ENCODE assay signal across 24 mouse cellular contexts in the genomic region with DNA sequence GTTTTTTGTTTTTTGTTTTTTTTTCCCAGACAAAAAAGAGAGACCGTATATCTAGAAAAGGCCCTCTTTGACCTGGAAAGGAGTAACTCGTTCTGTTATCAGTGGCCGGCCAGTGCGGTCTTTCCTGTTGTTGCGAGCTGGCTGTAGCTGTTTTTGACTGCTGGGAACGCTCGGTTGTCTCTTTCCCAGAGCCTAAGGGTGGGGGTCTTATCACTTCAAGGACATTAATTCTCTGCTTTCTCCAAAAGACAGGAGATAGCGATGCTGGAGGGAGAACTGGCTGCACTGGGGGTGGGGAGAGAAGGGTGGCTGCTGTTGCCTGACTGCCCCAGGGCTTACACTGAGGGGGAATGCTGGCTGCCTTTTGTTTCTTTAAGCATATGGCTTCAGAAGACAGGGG. TPM values are rescaled to one million over a fixed set of nuclear protein-coding genes. Genes with fewer than 3 reads are reported as not detected.
DNase-seq lines count a peak whose midpoint lies in the region; ATAC-seq and TF ChIP-seq lines count a peak whose summit lies in the region.
"Had no signal": no experiment of that assay in that cellular context is flagged by ENCODE, and none has a peak within 500 bp of the region (broad histone marks: within the 10 kb centered on the region; RNA-seq: fewer than 3 reads in every experiment).

No protein-coding gene starts in this region.

- peak overlapping the region; percentile 50; the same call in 1 of the 2 replicates for H3K27ac ChIP-seq in heart, embryonic 11.5 days (ENCODE audit: low read depth, low read length)
- no peak overlapping the region for H3K27ac ChIP-seq in liver, embryonic 14.5 days
- H3K27ac ChIP-seq: limb, embryonic 13.5 days had no signal

- H3K9me3 ChIP-seq in heart, embryonic 11.5 days (replicated peaks; ENCODE audit: control insufficient read depth, low read length): no peaks in the 10 kb centered on the region
- H3K9me3 ChIP-seq in liver, embryonic 14.5 days (ENCODE audit: control insufficient read depth, low read length): no peaks in the 10 kb centered on the region
- H3K9me3 ChIP-seq: limb, embryonic 13.5 days had no signal

- peaks cover 27% of the 10 kb centered on the region for H3K4me1 ChIP-seq in heart, embryonic 11.5 days (ENCODE audit: control insufficient read depth, insufficient read depth, low read length)
- H3K4me1 ChIP-seq in liver, embryonic 14.5 days (replicated peaks; ENCODE audit: control insufficient read depth in 2 of 2, insufficient read depth in 2 of 2, low read length in 1 of 2): peaks cover 23 to 47% of the 10 kb centered on the region in 2 experiments

- no peak for DNase-seq in heart, postnatal 10 days
- DNase-seq in ovary, postnatal 36 days (ENCODE audit: low spot score): peak; percentile 25
- DNase-seq in ovary, postnatal 10 days (ENCODE audit: low spot score): no peak
- peak in 2 of 3 experiments; percentile 47 to 50 for DNase-seq in liver, embryonic 14.5 days (ENCODE audit: low read depth in 3 of 3, low spot score in 3 of 3)
- DNase-seq in urinary bladder, postnatal 36 days (ENCODE audit: low spot score in 2 of 2): no peak
- no peak for DNase-seq in layer of hippocampus, postnatal 36 days
- no peak for DNase-seq in adrenal gland, postnatal 25 days
- DNase-seq: cerebellum, adult 9-11 months; heart, postnatal 4 days; kidney, adult 18-20 months; kidney, postnatal 14 days; layer of hippocampus, adult 9-11 months; right cerebral cortex, postnatal 4 days had no signal

- H3K4me3 ChIP-seq in heart, embryonic 11.5 days (ENCODE audit: low read depth, low read length): no peak overlapping the region
- H3K4me3 ChIP-seq in liver, embryonic 14.5 days (ENCODE audit: insufficient read depth in 1 of 2, low read depth in 2 of 2, low read length in 2 of 2): no peak overlapping the region
- H3K4me3 ChIP-seq: limb, embryonic 13.5 days had no signal

- H3K27me3 ChIP-seq in heart, embryonic 11.5 days (ENCODE audit: control insufficient read depth, insufficient read depth, low read length): no peaks in the 10 kb centered on the region
- H3K27me3 ChIP-seq in liver, embryonic 14.5 days (ENCODE audit: control insufficient read depth, insufficient read depth, low read length): peaks cover 9% of the 10 kb centered on the region
- H3K27me3 ChIP-seq: CH12.LX had no signal

- intact Hi-C loops in heart, postnatal 10 days (cut with DNase I): no loop called here

- TF ChIP-seq CTCF in liver, embryonic 14.5 days (IDR thresholded peaks at IDR 0.05; ENCODE audit: low read depth): no peak

- no peaks in the 10 kb centered on the region for H3K36me3 ChIP-seq in heart, embryonic 11.5 days (ENCODE audit: control insufficient read depth, insufficient read depth, low read length)
- no peaks in the 10 kb centered on the region for H3K36me3 ChIP-seq in liver, embryonic 14.5 days (replicated peaks; ENCODE audit: control insufficient read depth, insufficient read depth, low read depth)
- H3K36me3 ChIP-seq: limb, embryonic 13.5 days had no signal

- H3K4me2 ChIP-seq in heart, embryonic 11.5 days: peak overlapping the region; percentile 42
- H3K4me2 ChIP-seq in liver, embryonic 14.5 days (ENCODE audit: low read depth): peak overlapping the region; percentile 48
- H3K4me2 ChIP-seq: limb, embryonic 13.5 days had no signal

- H3K9ac ChIP-seq in heart, embryonic 11.5 days (ENCODE audit: low read depth, low read length): 0 out of 2 replicates have a peak overlapping the region, but pooled peaks have one; percentile 10
- H3K9ac ChIP-seq in liver, embryonic 14.5 days (replicated peaks): no peak overlapping the region
- H3K9ac ChIP-seq: limb, embryonic 13.5 days had no signal

- ATAC-seq in heart, embryonic 11.5 days (replicated peaks; ENCODE audit: insufficient number of reproducible peaks, low FRiP score, low TSS enrichment): 0 out of 2 replicates have a peak, but pooled peaks have one; percentile 43
- peak; percentile 69 for ATAC-seq in liver, embryonic 14.5 days (ENCODE audit: insufficient read depth)
- ATAC-seq: forebrain, embryonic 14.5 days; hindbrain, embryonic 16.5 days; lung, postnatal 0 days; midbrain, embryonic 16.5 days had no signal

- 9% methylated on average over 8 of the region's 8 CpGs for WGBS in heart, embryonic 11.5 days (ENCODE audit: insufficient replicate concordance)
- WGBS in liver, embryonic 14.5 days (ENCODE audit: insufficient replicate concordance): 6% methylated on average over 8 of the region's 8 CpGs

- no peak; the same call in none of the 2 replicates for TF ChIP-seq EP300 in liver, embryonic 14.5 days (IDR thresholded peaks at IDR 0.05; ENCODE audit: low read depth)

RNA-seq across cellular contexts. Expression of gene Calm2, which starts 24.1 kb away (rescaled TPM):
- polyA plus RNA-seq in heart, embryonic 11.5 days (2014; fragmentation: Nextera tagmentation; extraction: Ambion mirVana): 724 and 789 TPM in 2 replicates
- total RNA-seq in heart, postnatal 10 days (2021): 100 to 1,000 TPM; 247 to 257 TPM
- 112 and 195 TPM in 2 replicates for polyA plus RNA-seq in liver, embryonic 14.5 days (2012; rRNA removed)
- 368 and 373 TPM in 2 replicates for polyA plus RNA-seq in liver, embryonic 14.5 days (2014; fragmentation: Nextera tagmentation; extraction: Ambion mirVana)
- 1,000 to 10,000 TPM; 2,120 to 2,282 TPM for total RNA-seq in layer of hippocampus, postnatal 36 days (2021)
- 525 and 582 TPM in 2 replicates for total RNA-seq in adrenal gland, postnatal 25 days (2021)

RNA-seq across cellular contexts. Expression of gene Stpg4, which starts 43.3 kb away (rescaled TPM):
- polyA plus RNA-seq in heart, embryonic 11.5 days (2014; fragmentation: Nextera tagmentation; extraction: Ambion mirVana): not detected in 2 replicates
- total RNA-seq in heart, postnatal 10 days (2021): not detected
- not detected in 2 replicates for polyA plus RNA-seq in liver, embryonic 14.5 days (2012; rRNA removed)
- polyA plus RNA-seq in liver, embryonic 14.5 days (2014; fragmentation: Nextera tagmentation; extraction: Ambion mirVana): not detected in 2 replicates
- not detected for total RNA-seq in layer of hippocampus, postnatal 36 days (2021)
- not detected in 2 replicates for total RNA-seq in adrenal gland, postnatal 25 days (2021)
- total RNA-seq: CH12.LX; gastrocnemius, postnatal 4 days; heart, postnatal 4 days; megakaryocyte, adult 5-6 weeks had no signal
- polyA plus RNA-seq: embryonic facial prominence, embryonic 14.5 days; forebrain, embryonic 14.5 days; limb, embryonic 13.5 days; lung, postnatal 0 days; midbrain, embryonic 16.5 days; urinary bladder, adult 2 months had no signal

Comparison
In these comparisons a context has a peak if more than half of its experiments do, and no peak if none do; other contexts are left out.
1. DNase-seq: peak in ovary, postnatal 36 days (single experiment) and liver, embryonic 14.5 days (2 of 3); none in heart, postnatal 10 days (0 of 2), ovary, postnatal 10 days (single experiment), urinary bladder, postnatal 36 days (0 of 2), layer of hippocampus, postnatal 36 days (0 of 2) and adrenal gland, postnatal 25 days (single experiment).